Mouse (Mus musculus) E14TG2a.4 (cell line): ENCODE measurements at regions not wholly inside any gene's neighbourhood (a gene's known extent, or its start where the extent isn't known, plus 50 kb on each side); places are given as distances from the start of the nearest gene placed in this dataset.
A peak's percentile ranks its signal among the peaks of the same experiment; 100 is the strongest.

ENCODE experiments used
- H3K27me3 ChIP-seq: 2 replicates; pipeline ENCODE4 v1.6.1; 2014; ENCODE audit warnings: low read length, control low read depth; ENCODE audit not compliant: insufficient read depth
- H3K36me3 ChIP-seq: 2 replicates; pipeline ENCODE4 v1.6.1; 2014; ENCODE audit warnings: low read length, control low read depth; ENCODE audit not compliant: insufficient read depth
- H3K4me1 ChIP-seq: replicated peaks from 2 replicates; pipeline ENCODE4 v1.6.1; 2014; ENCODE audit warnings: low read depth, low read length, control low read depth
- H3K4me3 ChIP-seq: replicated peaks from 2 replicates; pipeline ENCODE4 v1.5.1; 2014; ENCODE audit warnings: mild to moderate bottlenecking, low read length
- H3K9me3 ChIP-seq: 2 replicates; pipeline ENCODE4 v1.6.1; 2014; ENCODE audit warnings: low read length, control low read depth
- CTCF ChIP-seq: conservative IDR thresholded peaks from 2 replicates; pipeline ENCODE4 v1.5.1; 2014; ENCODE audit warnings: low read length
- NANOG ChIP-seq: IDR thresholded peaks from 2 replicates; pipeline ENCODE4 v1.6.1; 2014; ENCODE audit warnings: borderline replicate concordance, low read length, mixed read lengths
- POU5F1 ChIP-seq: IDR thresholded peaks from 2 replicates; pipeline ENCODE4 v1.6.1; 2014; ENCODE audit warnings: low read length, borderline replicate concordance

DNA sequence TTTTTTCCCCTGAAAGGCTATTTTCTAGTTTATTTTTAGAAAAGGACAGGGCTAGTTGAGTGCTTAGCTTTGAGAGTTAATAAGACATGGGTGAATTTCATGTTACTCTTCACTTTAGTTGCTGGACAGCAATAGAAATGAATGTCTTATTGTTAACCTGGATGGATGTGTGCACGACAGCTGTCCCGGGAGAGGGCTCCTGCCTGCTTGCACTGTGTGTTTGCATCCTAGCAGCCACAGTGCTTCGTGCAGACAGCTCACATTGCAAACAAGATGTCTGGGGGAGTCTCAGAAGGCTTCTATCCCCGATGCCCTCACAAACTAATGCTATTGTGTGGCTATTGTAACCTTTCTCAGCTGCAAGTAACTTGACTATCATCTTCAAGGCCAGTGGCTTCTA lies 221.0 kb downstream of the Mex3b start:
- Histone ChIP-seq H3K9me3 (no peaks in the 10 kb centered on the region), H3K4me3 (no peak overlapping the region), H3K36me3 (no peaks in the 10 kb centered on the region), H3K27me3 (0 out of 2 replicates have a peak, but pooled peaks cover 4% of the 10 kb centered on the region), H3K4me1 (peaks cover 7% of the 10 kb centered on the region)
- TF ChIP-seq NANOG = no peak
- no peak for TF ChIP-seq POU5F1
- TF ChIP-seq CTCF = no peak

DNA sequence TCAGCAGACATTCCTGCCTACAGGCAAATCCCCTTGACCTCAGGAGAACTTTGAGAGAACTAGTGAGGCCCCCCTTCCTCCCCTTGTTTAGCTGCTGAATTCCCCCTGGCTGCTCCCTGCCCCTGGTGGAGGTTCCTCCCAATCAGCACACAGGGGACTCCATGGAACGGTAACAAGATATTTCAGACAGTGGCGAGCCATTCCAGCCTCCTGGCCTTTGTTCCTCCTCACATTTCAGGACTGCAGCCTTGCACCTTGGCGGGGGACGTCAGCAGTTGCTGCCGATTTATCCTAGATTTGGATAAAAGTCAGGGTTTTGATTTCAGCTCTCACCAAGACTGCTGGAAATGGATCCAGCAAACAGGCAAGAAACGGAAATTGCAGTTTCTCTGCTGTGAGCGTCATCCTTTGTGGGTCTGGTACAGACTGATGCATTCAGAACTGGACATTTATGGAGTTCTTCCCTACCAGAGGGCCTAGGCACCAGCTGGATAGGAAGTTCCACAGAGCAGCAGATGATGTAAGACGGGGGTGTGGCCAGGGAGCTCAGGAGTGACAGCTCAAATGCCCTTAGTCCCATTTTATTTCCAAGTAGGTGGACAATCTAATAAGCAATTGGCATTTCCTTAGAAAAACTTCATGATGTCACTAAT lies 222.3 kb downstream of the Mex3b start:
- Histone ChIP-seq H3K36me3 (no peaks in the 10 kb centered on the region), H3K9me3 (no peaks in the 10 kb centered on the region), H3K4me1 (peaks cover 11% of the 10 kb centered on the region), H3K27me3 (0 out of 2 replicates have a peak, but pooled peaks cover 4% of the 10 kb centered on the region), H3K4me3 (0 out of 2 replicates have a peak overlapping the region, but pooled peaks have one; percentile 10)
- no peak for TF ChIP-seq NANOG
- TF ChIP-seq POU5F1 = no peak
- TF ChIP-seq CTCF = no peak

DNA sequence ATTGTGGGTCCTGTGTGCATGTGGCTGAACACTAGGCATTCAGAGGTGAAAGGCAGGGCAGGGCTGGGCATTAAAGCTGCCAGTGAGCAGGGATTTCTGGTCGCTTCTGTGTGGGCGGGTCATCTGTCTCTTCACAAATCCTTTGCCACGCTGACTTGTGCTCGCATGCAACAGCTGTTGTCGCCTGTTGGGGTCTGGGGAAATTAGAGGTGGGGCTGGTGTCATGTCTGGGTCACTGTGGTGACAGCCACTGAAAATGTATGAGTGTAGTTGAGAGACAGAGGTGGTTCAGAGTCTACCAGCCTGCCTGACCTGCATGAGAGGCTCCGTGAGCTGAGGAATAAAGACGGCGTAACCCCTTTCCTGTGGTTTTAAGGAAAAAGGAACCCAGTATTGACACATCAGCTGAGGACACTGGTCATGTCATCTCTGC lies 226.8 kb downstream of the Mex3b start:
- Histone ChIP-seq H3K9me3 (no peaks in the 10 kb centered on the region), H3K36me3 (no peaks in the 10 kb centered on the region), H3K27me3 (no peaks in the 10 kb centered on the region), H3K4me1 (peaks cover 11% of the 10 kb centered on the region), H3K4me3 (no peak overlapping the region)
- TF ChIP-seq NANOG = no peak
- TF ChIP-seq CTCF = no peak
- no peak for TF ChIP-seq POU5F1

DNA sequence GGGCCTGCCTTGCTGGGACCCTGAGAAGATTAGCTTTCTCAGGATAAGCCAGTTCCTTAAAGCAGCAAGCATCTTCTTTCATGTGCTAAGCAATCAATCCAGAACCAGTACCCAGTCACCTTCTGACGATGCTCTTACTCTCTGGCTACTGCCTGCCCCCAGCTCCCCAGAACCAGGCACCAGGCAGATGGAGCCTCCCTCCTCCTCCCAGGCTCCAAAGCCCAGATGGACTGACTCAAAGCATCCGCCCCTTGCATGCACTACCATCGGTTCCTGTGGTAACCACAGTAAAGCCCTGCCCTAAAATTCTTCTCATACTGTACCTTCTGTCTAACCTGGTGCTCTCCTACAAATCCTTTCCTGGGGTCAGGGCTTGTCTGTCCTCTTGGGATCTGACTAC lies 227.8 kb downstream of the Mex3b start:
- Histone ChIP-seq H3K36me3 (no peaks in the 10 kb centered on the region), H3K27me3 (no peaks in the 10 kb centered on the region), H3K9me3 (no peaks in the 10 kb centered on the region), H3K4me3 (no peak overlapping the region), H3K4me1 (0 out of 2 replicates have a peak, but pooled peaks cover 4% of the 10 kb centered on the region)
- TF ChIP-seq NANOG = no peak
- TF ChIP-seq CTCF = no peak
- no peak for TF ChIP-seq POU5F1

DNA sequence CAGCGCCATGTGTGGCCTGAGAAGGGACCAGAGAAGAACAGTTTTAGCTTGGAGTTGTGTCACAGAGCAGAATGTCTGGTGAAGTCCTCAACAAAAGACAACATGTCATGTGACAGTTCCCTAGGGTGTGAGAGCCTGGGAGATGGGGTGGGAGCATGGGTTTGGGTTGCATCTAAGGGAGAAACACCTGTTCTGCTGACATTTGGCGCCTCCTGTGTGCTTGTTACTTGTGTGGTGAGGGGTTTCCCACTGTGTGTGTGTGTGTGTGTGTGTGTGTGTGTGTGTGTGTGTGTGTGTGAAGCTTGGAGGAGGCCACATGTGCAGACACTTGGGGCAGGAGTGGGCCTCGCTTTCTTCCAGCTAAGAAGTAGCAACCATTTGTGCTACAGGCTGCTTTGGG lies 228.5 kb downstream of the Mex3b start:
- Histone ChIP-seq H3K27me3 (no peaks in the 10 kb centered on the region), H3K4me1 (0 out of 2 replicates have a peak, but pooled peaks cover 4% of the 10 kb centered on the region), H3K9me3 (no peaks in the 10 kb centered on the region), H3K36me3 (no peaks in the 10 kb centered on the region), H3K4me3 (no peak overlapping the region)
- no peak for TF ChIP-seq POU5F1
- TF ChIP-seq NANOG = no peak
- TF ChIP-seq CTCF = no peak

DNA sequence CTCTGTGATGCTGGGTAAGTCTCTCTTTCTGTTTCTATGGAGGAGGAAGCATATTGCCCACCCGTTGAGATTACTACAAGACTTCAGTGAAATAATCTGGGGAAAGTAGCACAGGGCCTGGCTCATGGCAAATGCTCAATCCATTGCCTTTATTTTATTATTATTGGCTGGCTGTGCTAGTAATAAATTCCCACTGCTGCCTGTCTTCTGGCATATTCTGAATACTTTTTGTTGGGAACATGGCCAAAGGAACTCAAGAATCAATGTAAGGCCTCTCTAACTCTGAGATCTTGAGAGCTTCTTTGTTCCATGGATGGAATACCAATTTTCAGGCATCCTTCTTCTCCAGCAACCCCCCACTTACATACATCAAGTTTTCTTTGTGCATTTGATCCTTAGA lies 237.3 kb downstream of the Mex3b start:
- H3K9me3 ChIP-seq = no peaks in the 10 kb centered on the region
- no peaks in the 10 kb centered on the region for H3K27me3 ChIP-seq
- H3K4me1 ChIP-seq = no peaks in the 10 kb centered on the region
- no peaks in the 10 kb centered on the region for H3K36me3 ChIP-seq
- no peak overlapping the region for H3K4me3 ChIP-seq
- no peak for TF ChIP-seq CTCF
- TF ChIP-seq POU5F1 = no peak
- TF ChIP-seq NANOG = no peak

DNA sequence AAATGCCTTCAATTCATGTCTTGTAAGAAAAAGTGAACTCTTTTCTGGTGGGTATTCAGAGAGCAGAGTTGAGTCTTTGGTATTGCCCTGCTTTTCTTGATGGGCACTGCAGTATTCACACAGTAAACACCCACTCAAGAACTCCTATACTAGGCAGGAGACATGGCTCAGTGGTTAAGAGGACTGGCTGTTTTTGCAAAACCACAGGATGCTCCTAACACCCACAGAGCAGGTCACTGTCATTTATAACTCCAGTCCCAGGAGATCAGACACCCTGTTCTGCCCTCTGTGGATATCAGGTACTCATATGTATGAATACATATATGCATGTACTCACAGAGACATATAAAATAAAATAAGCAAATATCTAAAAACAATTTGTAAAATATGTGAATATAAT lies 238.5 kb downstream of the Mex3b start:
- Histone ChIP-seq H3K9me3 (no peaks in the 10 kb centered on the region), H3K4me1 (no peaks in the 10 kb centered on the region), H3K4me3 (no peak overlapping the region), H3K27me3 (no peaks in the 10 kb centered on the region), H3K36me3 (no peaks in the 10 kb centered on the region)
- TF ChIP-seq NANOG (no peak), CTCF (no peak), POU5F1 (no peak)

DNA sequence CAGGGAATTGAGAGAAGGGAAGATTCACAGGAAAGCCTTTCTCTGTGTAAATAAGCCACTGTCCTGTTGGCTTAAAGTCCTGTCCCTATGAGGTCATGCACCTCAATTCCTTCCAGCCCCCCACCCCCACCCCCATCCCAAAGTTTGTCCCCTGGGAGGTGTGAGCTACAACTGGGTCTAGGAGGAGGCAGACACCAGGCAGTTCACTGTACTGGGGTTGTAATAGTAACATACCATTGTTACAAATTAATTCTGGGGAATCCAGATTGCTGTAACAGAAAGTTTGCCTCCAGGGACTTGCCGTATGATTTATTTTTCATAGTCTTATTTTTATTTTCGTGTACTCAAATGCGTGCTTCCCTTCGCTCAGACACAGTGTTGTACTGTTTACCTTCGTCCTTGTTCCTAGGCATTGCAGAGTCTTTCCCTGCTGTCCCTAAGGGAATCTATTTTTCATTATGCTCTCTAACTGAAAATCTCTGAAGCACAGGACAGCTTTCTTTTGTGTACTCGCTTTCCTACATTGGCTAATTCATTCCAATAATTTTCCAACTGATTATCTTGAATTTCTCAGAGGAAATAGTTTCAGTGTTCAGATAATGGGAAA lies 244.2 kb downstream of the Mex3b start:
- TF ChIP-seq CTCF = no peak
- no peak for TF ChIP-seq POU5F1
- TF ChIP-seq NANOG = no peak
- Histone ChIP-seq H3K4me3 (no peak overlapping the region), H3K36me3 (no peaks in the 10 kb centered on the region), H3K9me3 (no peaks in the 10 kb centered on the region), H3K4me1 (no peaks in the 10 kb centered on the region), H3K27me3 (no peaks in the 10 kb centered on the region)

DNA sequence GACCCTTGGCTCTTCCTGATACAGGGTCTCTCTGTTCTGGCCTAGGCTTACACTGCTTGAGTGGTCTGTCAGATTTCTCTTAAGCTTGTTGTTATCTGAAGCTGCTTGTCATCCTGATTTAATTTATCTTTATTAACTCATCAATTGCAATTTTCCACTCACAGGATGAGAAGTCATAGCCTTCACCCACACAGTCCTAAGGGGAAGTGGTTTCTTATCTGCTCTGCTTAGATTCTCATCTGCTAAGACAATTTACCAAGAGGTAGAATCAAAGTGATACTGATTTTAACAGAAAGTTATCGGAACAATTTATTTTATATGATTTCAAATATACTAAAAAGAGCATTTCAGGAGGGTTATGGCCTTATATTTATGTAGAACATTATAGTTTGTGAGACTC lies 249.4 kb downstream of the Mex3b start:
- H3K9me3 ChIP-seq = no peaks in the 10 kb centered on the region
- H3K36me3 ChIP-seq = no peaks in the 10 kb centered on the region
- H3K27me3 ChIP-seq = no peaks in the 10 kb centered on the region
- no peak overlapping the region for H3K4me3 ChIP-seq
- no peaks in the 10 kb centered on the region for H3K4me1 ChIP-seq
- TF ChIP-seq NANOG = no peak
